ENCODE assay signal across 18 mouse cellular contexts in genomic region chr9:13752543-13752942, GRCm38 (mm10). TPM values are rescaled to one million over a fixed set of nuclear protein-coding genes. Genes with fewer than 3 reads are reported as not detected.
DNase-seq lines count a peak whose midpoint lies in the region; ATAC-seq and TF ChIP-seq lines count a peak whose summit lies in the region.
"Had no signal": no experiment of that assay in that cellular context is flagged by ENCODE, and none has a peak within 500 bp of the region (broad histone marks: within the 10 kb centered on the region; RNA-seq: fewer than 3 reads in every experiment).

No protein-coding gene starts in this region.

- H3K27ac ChIP-seq in heart, embryonic 10.5 days, result no peak overlapping the region
- H3K27ac ChIP-seq in layer of hippocampus, adult 2 months, result peak overlapping the region; percentile 54; the same call in 1 of the 2 replicates
- peak overlapping the region; percentile 92; the same call in 1 of the 2 replicates for H3K27ac ChIP-seq in brown adipose tissue, adult 24 weeks (replicated peaks; ENCODE audit: low read depth, low read length)
- no peak overlapping the region for H3K27ac ChIP-seq in hindbrain, embryonic 13.5 days
- H3K27ac ChIP-seq: hindbrain, postnatal 0 days; limb, embryonic 15.5 days; midbrain, embryonic 12.5 days; stomach, postnatal 0 days had no signal

- no peak overlapping the region for H3K4me3 ChIP-seq in heart, embryonic 10.5 days
- H3K4me3 ChIP-seq in layer of hippocampus, adult 2 months, result no peak overlapping the region
- no peak overlapping the region for H3K4me3 ChIP-seq in brown adipose tissue, adult 24 weeks (ENCODE audit: insufficient read depth, low read depth, low read length)
- H3K4me3 ChIP-seq in hindbrain, embryonic 13.5 days, result no peak overlapping the region
- H3K4me3 ChIP-seq: erythroblast, embryonic 14.5 days; limb, embryonic 15.5 days; lung, embryonic 15.5 days; midbrain, embryonic 12.5 days had no signal

- no peak overlapping the region for H3K4me2 ChIP-seq in hindbrain, embryonic 13.5 days
- H3K4me2 ChIP-seq: limb, embryonic 15.5 days; midbrain, embryonic 12.5 days had no signal

- TF ChIP-seq CTCF in layer of hippocampus, adult 2 months (conservative IDR thresholded peaks at IDR 0.05), result no peak

- H3K9ac ChIP-seq in hindbrain, embryonic 13.5 days, result no peak overlapping the region
- H3K9ac ChIP-seq: limb, embryonic 15.5 days; lung, embryonic 15.5 days; midbrain, embryonic 12.5 days had no signal

- H3K9me3 ChIP-seq in heart, embryonic 10.5 days, result no peaks in the 10 kb centered on the region
- H3K9me3 ChIP-seq in hindbrain, embryonic 13.5 days, result no peaks in the 10 kb centered on the region; the same call in 1 of the 2 replicates
- H3K9me3 ChIP-seq: limb, embryonic 15.5 days had no signal

- ATAC-seq in hindbrain, embryonic 13.5 days (ENCODE audit: low FRiP score), result no peak
- ATAC-seq: forebrain, embryonic 16.5 days; hindbrain, postnatal 0 days had no signal

- H3K4me1 ChIP-seq in heart, embryonic 10.5 days, result peaks cover 11% of the 10 kb centered on the region; the same call in 1 of the 2 replicates
- H3K4me1 ChIP-seq in brown adipose tissue, adult 24 weeks (ENCODE audit: control insufficient read depth, insufficient read depth, insufficient read length, low read length), result peaks cover 5% of the 10 kb centered on the region
- H3K4me1 ChIP-seq in hindbrain, embryonic 13.5 days (replicated peaks), result peaks cover 17% of the 10 kb centered on the region

- WGBS in heart, embryonic 10.5 days, result 80% methylated on average over 4 of the region's 4 CpGs
- WGBS in hindbrain, embryonic 13.5 days, result 78% methylated on average over 4 of the region's 4 CpGs

- peak; percentile 70 for DNase-seq in heart, adult 8-10 months (ENCODE audit: low spot score)
- DNase-seq in heart, embryonic 10.5 days (ENCODE audit: low spot score), result no peak
- DNase-seq in layer of hippocampus, adult 2 months (ENCODE audit: low spot score in 2 of 2), result no peak
- DNase-seq in layer of hippocampus, postnatal 25 days (ENCODE audit: extremely low spot score in 1 of 2, low spot score in 1 of 2), result no peak
- peak; percentile 47 for DNase-seq in lung, postnatal 10 days
- no peak for DNase-seq in right cerebral cortex, postnatal 25 days
- DNase-seq: adrenal gland, adult 8-10 months; cerebellum, adult 8-10 months; thymus, postnatal 14 days had no signal

- H3K36me3 ChIP-seq in heart, embryonic 10.5 days, result no peaks in the 10 kb centered on the region
- no peaks in the 10 kb centered on the region for H3K36me3 ChIP-seq in hindbrain, embryonic 13.5 days
- H3K36me3 ChIP-seq: limb, embryonic 15.5 days; lung, embryonic 15.5 days; midbrain, embryonic 12.5 days had no signal

- no peaks in the 10 kb centered on the region for H3K27me3 ChIP-seq in heart, embryonic 10.5 days (ENCODE audit: insufficient read depth, poor library complexity, severe bottlenecking)
- H3K27me3 ChIP-seq in hindbrain, embryonic 13.5 days, result no peaks in the 10 kb centered on the region
- H3K27me3 ChIP-seq: limb, embryonic 15.5 days; lung, embryonic 15.5 days; midbrain, embryonic 12.5 days had no signal

RNA-seq across cellular contexts. Expression of gene Mtmr2, which starts 4.3 kb away (rescaled TPM):
- 10 to 100 TPM; 16.7 to 20.1 (median 17.7) TPM for total RNA-seq in heart, adult 8-10 months (2022)
- 58.3 and 62.1 TPM in 2 replicates for polyA plus RNA-seq in heart, embryonic 10.5 days (2016; fragmentation: Nextera tagmentation; extraction: Ambion mirVana)
- 10 to 100 TPM; 48.3 to 48.5 TPM for total RNA-seq in layer of hippocampus, adult 2 months (2021)
- total RNA-seq in layer of hippocampus, postnatal 25 days (2021), result 10 to 100 TPM; 54.8 to 62.2 TPM
- 38.9 and 42.2 TPM in 2 replicates for polyA plus RNA-seq in brown adipose tissue, adult 24 weeks (2012; ENCODE audit: insufficient read depth, insufficient read length, missing spikeins)
- 54.9 and 57.8 TPM in 2 replicates for polyA plus RNA-seq in hindbrain, embryonic 13.5 days (2015; fragmentation: Nextera tagmentation; extraction: Ambion mirVana)

Comparison
In these comparisons a context has a peak if more than half of its experiments do, and no peak if none do; other contexts are left out.
1. DNase-seq: peak in heart, adult 8-10 months (single experiment) and lung, postnatal 10 days (single experiment); none in heart, embryonic 10.5 days (single experiment), layer of hippocampus, adult 2 months (0 of 2), layer of hippocampus, postnatal 25 days (0 of 2) and right cerebral cortex, postnatal 25 days (single experiment).
2. H3K27ac ChIP-seq: peak in layer of hippocampus, adult 2 months (single experiment) and brown adipose tissue, adult 24 weeks (single experiment); none in heart, embryonic 10.5 days (single experiment) and hindbrain, embryonic 13.5 days (single experiment).